Mouse (Mus musculus): ENCODE data around the gene Ssmem1. TPM values are rescaled to one million over a fixed set of nuclear protein-coding genes. Genes with fewer than 3 reads are reported as not detected.

The Ssmem1 gene
- total RNA-seq (2012; rRNA removed) (0.17 and 0.34 TPM in 2 replicates), total RNA-seq (2014; rRNA removed) (0.23 and 0.34 TPM in 2 replicates), polyA plus RNA-seq (2012; ENCODE audit: insufficient read length, low read depth) (not detected in 2 replicates)

DNA sequence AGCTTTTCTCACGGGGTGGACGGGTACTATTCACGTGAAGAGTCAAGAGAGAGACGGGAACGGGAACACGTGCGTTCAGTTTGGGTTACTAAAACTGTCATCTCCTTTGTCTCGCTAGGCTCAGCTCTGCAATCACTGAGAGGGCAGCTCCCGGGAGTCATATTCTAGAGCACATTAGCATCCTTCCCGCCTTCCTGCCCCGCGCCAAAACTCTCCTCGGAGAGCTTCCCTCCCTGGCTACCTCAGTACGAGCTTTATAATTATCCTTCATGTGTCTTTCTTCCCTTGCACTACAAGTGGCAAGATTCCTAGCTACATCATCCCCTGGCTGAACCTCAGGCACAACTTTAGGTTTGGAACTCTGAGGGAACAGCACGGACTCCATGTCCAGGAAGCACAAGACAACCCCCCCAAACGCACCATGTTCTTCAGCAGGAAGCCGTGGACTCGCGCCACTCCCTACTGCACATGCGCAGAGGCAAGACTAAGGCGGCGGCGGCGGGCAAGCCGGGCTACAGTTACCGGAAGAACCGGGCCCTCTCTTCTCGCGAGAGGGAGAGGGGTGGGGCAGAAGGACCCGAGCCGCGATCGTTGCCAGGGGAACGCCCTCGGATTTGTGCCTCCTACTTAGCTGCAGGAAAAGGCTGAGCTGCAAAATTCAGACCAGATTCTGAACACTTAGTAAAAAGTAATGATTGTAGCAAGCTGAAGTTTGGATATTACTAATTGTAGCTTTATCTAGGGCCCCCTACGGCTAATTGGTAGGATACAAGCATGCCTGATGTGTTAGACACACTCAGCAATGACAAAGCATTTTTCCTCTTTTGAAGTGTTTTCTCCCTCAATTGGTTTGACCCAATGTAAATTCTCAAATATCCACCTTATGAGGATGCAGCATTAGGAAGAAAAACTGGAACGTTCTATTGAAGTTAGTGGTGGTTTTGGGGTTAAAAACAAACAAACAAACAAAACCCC is at the start of gene Ssmem1, which contains the start of gene Tmem209:
Ssmem1 (plus strand) TSS at position 585 of the 975 bp plus-strand sequence.
Tmem209 (minus strand) TSS at position 519 of the 975 bp plus-strand sequence.
- H3K79me2 ChIP-seq (replicated peaks; ENCODE audit: control insufficient read depth, extremely low read depth, insufficient read depth, poor library complexity, severe bottlenecking): peaks cover 11% of the 10 kb centered on the region
- TF ChIP-seq MYC (IDR thresholded peaks at IDR 0.05; ENCODE audit: low read depth, low read length) (peak; percentile 98), UBTF (IDR thresholded peaks at IDR 0.05; ENCODE audit: low read depth, low read length) (no peak), ZC3H11A (IDR thresholded peaks at IDR 0.05; ENCODE audit: low read depth, low read length) (no peak), MXI1 (IDR thresholded peaks at IDR 0.05; ENCODE audit: low read depth, low read length) (peak; percentile 95; the same call in 1 of the 2 replicates), CTCF (conservative IDR thresholded peaks at IDR 0.05 in 1 of 2, IDR thresholded peaks at IDR 0.05 in 1 of 2; ENCODE audit: low read depth in 2 of 2, low read length in 2 of 2) (no peak), IRF4 (IDR thresholded peaks at IDR 0.05; ENCODE audit: low read depth, low read length) (peak; percentile 31; the same call in 1 of the 2 replicates), CHD1 (IDR thresholded peaks at IDR 0.05; ENCODE audit: low read depth, low read length) (no peak), SMC3 (IDR thresholded peaks at IDR 0.05; ENCODE audit: low read depth, low read length) (no peak), POLR2A (IDR thresholded peaks at IDR 0.05; ENCODE audit: low read depth, low read length) (peak; percentile 99), MAX (IDR thresholded peaks at IDR 0.05; ENCODE audit: low read length) (peak; percentile 95), MEF2A (IDR thresholded peaks at IDR 0.05; ENCODE audit: borderline replicate concordance, low read depth, low read length) (peak; percentile 29; the same call in 1 of the 2 replicates), HCFC1 (IDR thresholded peaks at IDR 0.05; ENCODE audit: low read depth, low read length) (peak; percentile 83), ZNF384 (IDR thresholded peaks at IDR 0.05; ENCODE audit: low read depth, low read length) (no peak), RCOR1 (conservative IDR thresholded peaks at IDR 0.05; ENCODE audit: low read depth, low read length) (no peak), BHLHE40 (IDR thresholded peaks at IDR 0.05; ENCODE audit: low read depth, low read length) (peak; percentile 83), JUND (conservative IDR thresholded peaks at IDR 0.05; ENCODE audit: low read depth, low read length) (no peak), NRF1 (IDR thresholded peaks at IDR 0.05; ENCODE audit: low read depth, low read length) (peak; percentile 96), JUN (IDR thresholded peaks at IDR 0.05; ENCODE audit: insufficient read depth, low read depth, low read length) (no peak), RAD21 (IDR thresholded peaks at IDR 0.05; ENCODE audit: low read depth, low read length) (no peak), ELF1 (IDR thresholded peaks at IDR 0.05; ENCODE audit: low read depth, low read length) (peak; percentile 98), POLR2AphosphoS2 (IDR thresholded peaks at IDR 0.05; ENCODE audit: low read depth, low read length) (peak; percentile 89), EP300 (IDR thresholded peaks at IDR 0.05; ENCODE audit: low read length) (no peak), E2F4 (IDR thresholded peaks at IDR 0.05; ENCODE audit: insufficient replicate concordance, low read depth, low read length) (peak; percentile 91), KAT2A (IDR thresholded peaks at IDR 0.05; ENCODE audit: insufficient replicate concordance, low read length) (peak; percentile 82), NELFE (IDR thresholded peaks at IDR 0.05; ENCODE audit: low read depth, low read length) (peak; percentile 99), GABPA (IDR thresholded peaks at IDR 0.05; ENCODE audit: insufficient replicate concordance, low read depth, low read length) (no peak; the same call in 1 of the 2 replicates), SIN3A (IDR thresholded peaks at IDR 0.05; ENCODE audit: low read length) (peak; percentile 88), ZKSCAN1 (IDR thresholded peaks at IDR 0.05; ENCODE audit: borderline replicate concordance, low read depth, low read length) (no peak), TCF12 (IDR thresholded peaks at IDR 0.05; ENCODE audit: low read depth, low read length) (peak; percentile 92), USF2 (conservative IDR thresholded peaks at IDR 0.05; ENCODE audit: low read depth, low read length) (no peak), TBP (conservative IDR thresholded peaks at IDR 0.05; ENCODE audit: low read depth, low read length) (peak; percentile 90), CHD2 (IDR thresholded peaks at IDR 0.05; ENCODE audit: low read length) (peak; percentile 100), PAX5 (IDR thresholded peaks at IDR 0.05; ENCODE audit: low read length) (no peak), MAZ (IDR thresholded peaks at IDR 0.05; ENCODE audit: low read depth, low read length) (peak; percentile 81; the same call in 1 of the 2 replicates), ETS1 (conservative IDR thresholded peaks at IDR 0.05; ENCODE audit: low read depth, low read length) (no peak; the same call in 1 of the 2 replicates), ZMIZ1 (IDR thresholded peaks at IDR 0.05; ENCODE audit: low read depth, low read length) (peak; percentile 97), USF1 (IDR thresholded peaks at IDR 0.05; ENCODE audit: low read depth, low read length) (no peak)

More for the DNA sequence above, at the start of gene Ssmem1, which contains the start of gene Tmem209:
- dilution Hi-C loops (cut with MboI; ENCODE audit: extremely low pct_ligation_motif_present, extremely low pct_unique_long_range_greater_than_20kb, low sequenced_read_pairs): no loop called here
- Histone ChIP-seq H3K27me3 (replicated peaks) (no peaks in the 10 kb centered on the region), H3K9me3 (replicated peaks; ENCODE audit: low read length) (no peaks in the 10 kb centered on the region), H3K4me1 (ENCODE audit: control insufficient read depth in 1 of 2, insufficient read depth in 2 of 2) (peaks cover 0 to 32% of the 10 kb centered on the region in 2 experiments; a peak in 3 of 4 replicates), H3K4me3 (replicated peaks in 1 of 3; ENCODE audit: low read depth in 2 of 3, low read length in 2 of 3, poor library complexity in 1 of 3) (peak within 1 kb of the TSS; percentile 71 to 89 (median 89)), H3K9ac (ENCODE audit: insufficient read depth, low read depth) (peak within 1 kb of the TSS; percentile 99), H3K36me3 (replicated peaks in 1 of 2; ENCODE audit: control insufficient read depth in 1 of 2, insufficient read depth in 1 of 2, low read length in 1 of 2) (peaks cover 14 to 26% of the 10 kb centered on the region in 2 experiments), H3K27ac (ENCODE audit: insufficient read depth, low read depth) (peak within 1 kb of the TSS; percentile 62), H3K4me2 (ENCODE audit: insufficient read depth, low read depth, poor library complexity, severe bottlenecking) (peak within 1 kb of the TSS; percentile 72; the same call in 1 of the 2 replicates)
- DNase-seq (ENCODE audit: extremely low read depth): peak; percentile 99
- in situ Hi-C loops (cut with MboI; ENCODE audit: low pct_ligation_motif_present, low pct_unique_long_range_greater_than_20kb, low sequenced_read_pairs): no loop called here

Data from CH12.LX (cell line).